Mouse (Mus musculus) olfactory bulb, adult 2 months (tissue): ENCODE results near the gene Gpr89.

ENCODE experiments used
- CTCF ChIP-seq: fragments of 200-500 bp; IDR thresholded peaks from 2 replicates; pipeline ENCODE4 v1.5.1; 2012; ENCODE audit warnings: low read depth, mild to moderate bottlenecking, low read length, moderate library complexity; ENCODE audit not compliant: insufficient read depth
- POLR2A ChIP-seq: fragments of 200-500 bp; IDR thresholded peaks from 2 replicates; pipeline ENCODE4 v1.6.1; 2012; ENCODE audit warnings: mild to moderate bottlenecking, low read depth, low read length, moderate library complexity; ENCODE audit not compliant: insufficient read depth

DNA sequence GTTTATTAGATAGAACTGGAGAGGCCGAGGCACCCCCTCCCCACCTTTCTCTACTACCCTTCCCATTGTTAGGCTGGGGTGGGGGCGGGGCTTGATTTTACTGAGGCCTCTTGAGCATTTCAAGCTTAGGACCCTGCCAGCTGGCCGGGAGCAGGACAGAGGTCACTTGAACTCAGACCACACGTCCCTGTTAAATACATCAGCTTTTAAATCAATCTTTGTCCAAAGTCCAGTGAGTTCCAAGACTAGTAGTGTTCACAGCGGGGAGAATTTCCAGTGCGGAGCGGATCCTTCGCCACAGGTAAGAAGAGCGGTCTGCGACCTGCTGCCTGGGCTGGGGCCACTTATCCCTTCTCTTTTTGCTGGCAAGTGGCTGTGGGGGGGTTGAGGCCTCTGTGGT is 75.3 kb downstream of the Gpr89 start:
- no peak for TF ChIP-seq CTCF
- no peak for TF ChIP-seq POLR2A
